ENCODE assay signal across 8 mouse cellular contexts in the genomic region with DNA sequence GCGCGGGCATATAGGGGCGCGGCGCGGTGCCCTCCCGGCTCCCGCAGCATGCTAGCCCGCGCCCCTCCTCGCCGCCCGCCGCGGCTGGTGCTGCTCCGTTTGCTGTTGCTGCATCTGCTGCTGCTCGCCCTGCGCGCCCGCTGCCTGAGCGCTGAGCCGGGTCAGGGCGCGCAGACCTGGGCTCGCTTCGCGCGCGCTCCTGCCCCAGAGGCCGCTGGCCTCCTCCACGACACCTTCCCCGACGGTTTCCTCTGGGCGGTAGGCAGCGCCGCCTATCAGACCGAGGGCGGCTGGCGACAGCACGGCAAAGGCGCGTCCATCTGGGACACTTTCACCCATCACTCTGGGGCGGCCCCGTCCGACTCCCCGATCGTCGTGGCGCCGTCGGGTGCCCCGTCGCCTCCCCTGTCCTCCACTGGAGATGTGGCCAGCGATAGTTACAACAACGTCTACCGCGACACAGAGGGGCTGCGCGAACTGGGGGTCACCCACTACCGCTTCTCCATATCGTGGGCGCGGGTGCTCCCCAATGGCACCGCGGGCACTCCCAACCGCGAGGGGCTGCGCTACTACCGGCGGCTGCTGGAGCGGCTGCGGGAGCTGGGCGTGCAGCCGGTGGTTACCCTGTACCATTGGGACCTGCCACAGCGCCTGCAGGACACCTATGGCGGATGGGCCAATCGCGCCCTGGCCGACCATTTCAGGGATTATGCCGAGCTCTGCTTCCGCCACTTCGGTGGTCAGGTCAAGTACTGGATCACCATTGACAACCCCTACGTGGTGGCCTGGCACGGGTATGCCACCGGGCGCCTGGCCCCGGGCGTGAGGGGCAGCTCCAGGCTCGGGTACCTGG. TPM values are rescaled to one million over a fixed set of nuclear protein-coding genes. Genes with fewer than 3 reads are reported as not detected.
DNase-seq lines count a peak whose midpoint lies in the region; ATAC-seq and TF ChIP-seq lines count a peak whose summit lies in the region.

No protein-coding gene starts in this region.

- peaks cover 20% of the 10 kb centered on the region for H3K27me3 ChIP-seq in kidney, embryonic 14.5 days (ENCODE audit: control insufficient read depth, insufficient read depth, low read length)
- peaks cover 22% of the 10 kb centered on the region; the same call in 1 of the 2 replicates for H3K27me3 ChIP-seq in small intestine, adult 2 months (ENCODE audit: control insufficient read depth, insufficient read depth, low read length)

- H3K4me3 ChIP-seq in kidney, embryonic 14.5 days (ENCODE audit: low read length) = peak overlapping the region; percentile 49
- peak overlapping the region; percentile 49 for H3K4me3 ChIP-seq in small intestine, adult 2 months (ENCODE audit: low read depth, low read length)

- H3K4me2 ChIP-seq in kidney, embryonic 14.5 days (replicated peaks; ENCODE audit: low read depth, low read length) = peak overlapping the region; percentile 89

- DNase-seq in cerebellum, postnatal 14 days = peak; percentile 32 to 34
- no peak for DNase-seq in cerebellum, adult 11-12 months
- peak; percentile 16 for DNase-seq in lung, postnatal 14 days
- no peak for DNase-seq in adipocyte (ENCODE audit: low spot score)

- no peak for TF ChIP-seq POLR2A in small intestine, adult 2 months (IDR thresholded peaks at IDR 0.05; ENCODE audit: low read depth, low read length)

- no peaks in the 10 kb centered on the region for H3K4me1 ChIP-seq in kidney, embryonic 14.5 days (ENCODE audit: control insufficient read depth, insufficient read depth, low read length)
- H3K4me1 ChIP-seq in small intestine, adult 2 months (ENCODE audit: control insufficient read depth, insufficient read depth, insufficient read length, low read length) = no peaks in the 10 kb centered on the region

- TF ChIP-seq CTCF in small intestine, adult 2 months (IDR thresholded peaks at IDR 0.05; ENCODE audit: extremely low read depth, insufficient read length, insufficient replicate concordance, low read depth, low read length) = no peak

- ATAC-seq in common myeloid progenitor, adult 5-6 weeks (replicated peaks; ENCODE audit: low read depth, poor library complexity, severe bottlenecking) = peak; percentile 56
- peak; percentile 68 for ATAC-seq in granulocyte monocyte progenitor cell, adult 5-6 weeks (replicated peaks; ENCODE audit: poor library complexity, severe bottlenecking)
- ATAC-seq in kidney, embryonic 14.5 days (ENCODE audit: low FRiP score, low TSS enrichment) = peak; percentile 83

- H3K27ac ChIP-seq in kidney, embryonic 14.5 days (ENCODE audit: low read depth, low read length) = no peak overlapping the region
- H3K27ac ChIP-seq in small intestine, adult 2 months (ENCODE audit: insufficient read depth, low read depth, low read length) = no peak overlapping the region

- H3K36me3 ChIP-seq in kidney, embryonic 14.5 days (ENCODE audit: control insufficient read depth, insufficient read depth, low read length) = no peaks in the 10 kb centered on the region
- H3K36me3 ChIP-seq in small intestine, adult 2 months (ENCODE audit: control insufficient read depth, insufficient read depth, low read length) = no peaks in the 10 kb centered on the region

- 2% methylated on average over 89 of the region's 89 CpGs for WGBS in kidney, embryonic 14.5 days
- 4% methylated on average over 86 of the region's 89 CpGs for WGBS in small intestine, adult 2 months

- H3K9me3 ChIP-seq in kidney, embryonic 14.5 days (ENCODE audit: control insufficient read depth, low read length) = no peaks in the 10 kb centered on the region

- peak overlapping the region; percentile 44 for H3K9ac ChIP-seq in kidney, embryonic 14.5 days (ENCODE audit: low read depth, low read length)

RNA-seq across cellular contexts. Expression of a gene that starts 0.5 kb away (rescaled TPM):
- not detected in 2 replicates for total RNA-seq in common myeloid progenitor, adult 5-6 weeks (2017)
- total RNA-seq in granulocyte monocyte progenitor cell, adult 5-6 weeks (2014; fragmentation: Nextera tagmentation) = not detected in 2 replicates
- total RNA-seq in granulocyte monocyte progenitor cell, adult 5-6 weeks (2017) = not detected in 2 replicates
- 0.30 and 2.2 TPM in 2 replicates for polyA plus RNA-seq in kidney, embryonic 14.5 days (2014; fragmentation: Nextera tagmentation; extraction: Ambion mirVana)
- 0.18 and 0.38 TPM in 2 replicates for polyA plus RNA-seq in small intestine, adult 2 months (2012; rRNA removed)

Comparison
In these comparisons a context has a peak if more than half of its experiments do, and no peak if none do; other contexts are left out.
1. DNase-seq: peak in cerebellum, postnatal 14 days (2 of 2) and lung, postnatal 14 days (single experiment); none in cerebellum, adult 11-12 months (single experiment) and adipocyte (single experiment).
2. Peak in every context shown above with its lines, with median percentiles within 50 percentile points of each other: ATAC-seq.